Mouse (Mus musculus) bone marrow, adult 2 months (tissue): ENCODE measurements around the gene Hpca.

Source experiments
- CTCF ChIP-seq: fragments of 200-500 bp; IDR thresholded peaks from 2 replicates; pipeline ENCODE4 v1.5.1; 2011; ENCODE audit warnings: low read length, control low read depth; ENCODE audit not compliant: control insufficient read depth, insufficient read depth
- POLR2A ChIP-seq: fragments of 200-500 bp; IDR thresholded peaks from 2 replicates; pipeline ENCODE4 v1.6.1; 2011; ENCODE audit warnings: low read depth, mild to moderate bottlenecking, control low read depth, low read length, borderline replicate concordance; ENCODE audit not compliant: control insufficient read depth

- TF ChIP-seq CTCF, result no peak
- TF ChIP-seq POLR2A, result no peak
Measured at GRCm38 (mm10) chr4:129095276-129095675, 26.6 kb downstream of the Hpca start.
